Mouse (Mus musculus): ENCODE results near the gene Tbx2.

Gene Tbx2

DNA sequence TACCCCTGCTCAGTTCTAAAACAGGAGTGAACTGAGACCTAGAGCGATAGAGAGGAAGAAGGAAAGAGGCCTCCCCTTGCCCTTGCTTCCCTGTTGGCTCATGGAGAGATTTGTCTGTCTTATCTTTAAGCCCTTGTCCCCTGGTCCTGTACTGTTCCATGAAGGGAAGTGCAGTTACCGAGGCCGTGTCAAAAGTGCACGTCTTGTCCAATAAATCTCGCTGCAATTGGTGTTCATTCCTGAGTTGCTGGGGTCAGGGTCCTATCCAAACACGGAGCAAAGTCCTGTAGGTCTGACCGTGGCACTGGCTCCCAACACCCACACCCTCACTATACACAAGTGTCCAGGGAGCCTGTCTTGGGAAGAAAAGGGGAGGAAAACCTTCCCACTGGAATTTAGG is 6.5 kb upstream of the Tbx2 start:
- DNase-seq (ENCODE audit: low spot score in 2 of 2), result no peak

DNA sequence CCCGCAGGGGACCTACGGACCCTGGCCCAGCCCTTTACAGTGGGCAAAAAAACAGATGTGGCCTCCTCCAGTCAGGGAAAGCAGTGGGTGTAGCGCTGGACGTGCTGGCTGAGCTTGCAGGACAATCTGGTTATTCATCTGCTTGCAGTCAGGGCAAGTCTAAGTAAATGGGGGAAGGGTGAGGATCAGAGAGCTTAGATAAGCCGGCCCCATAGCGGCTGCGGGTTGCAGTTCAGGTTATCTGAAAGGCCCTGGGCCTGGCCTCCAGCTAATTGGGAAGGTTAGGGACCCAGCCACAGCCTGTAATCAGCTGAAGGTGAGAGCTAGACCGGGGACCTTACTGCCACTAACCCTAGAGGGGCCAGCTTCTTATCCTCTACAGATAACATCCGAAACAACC is 5.0 kb upstream of the Tbx2 start:
- DNase-seq (ENCODE audit: low spot score in 2 of 2), result no peak

DNA sequence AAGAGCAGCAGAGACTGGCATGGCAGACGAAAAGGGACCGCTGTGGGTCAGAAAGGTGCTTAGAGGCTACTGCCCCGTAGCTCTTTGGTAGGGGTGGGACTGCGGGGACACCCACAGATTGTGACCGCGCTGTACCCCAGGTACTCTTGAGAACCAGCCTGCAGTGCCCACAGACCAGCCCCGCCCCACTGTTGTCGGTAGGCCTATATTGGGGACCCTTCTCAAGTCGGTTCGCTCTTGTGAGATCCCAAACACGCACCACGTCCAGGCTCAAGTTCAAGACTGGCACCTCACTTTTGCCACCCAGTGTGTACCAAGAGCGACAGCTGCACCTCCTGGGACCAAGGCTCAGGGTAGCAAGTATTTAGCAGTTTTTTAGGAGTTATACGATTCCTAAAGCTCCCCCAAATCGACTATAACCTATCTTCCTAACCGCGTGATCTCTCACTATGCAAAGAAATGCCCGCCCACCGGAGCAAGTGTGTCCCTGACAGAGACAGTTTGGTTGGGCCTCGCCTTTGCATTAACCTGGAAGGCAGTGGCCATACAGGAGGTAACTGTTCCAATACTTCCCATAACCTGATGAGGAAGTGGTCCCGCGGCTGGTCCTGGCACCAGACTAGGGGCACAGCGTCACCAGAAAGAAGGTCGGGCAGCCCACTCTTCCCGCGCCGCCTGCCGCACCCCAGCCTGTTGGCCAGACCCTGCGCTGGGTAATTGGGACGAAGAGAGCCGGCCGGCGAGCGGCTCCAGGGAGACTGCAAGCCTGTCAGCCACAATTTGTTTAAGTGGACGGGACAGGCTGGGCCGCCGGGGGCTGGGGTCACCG is 3.4 kb upstream of the Tbx2 start:
- no peak for DNase-seq (ENCODE audit: low spot score in 2 of 2)

- DNase-seq (ENCODE audit: low spot score in 2 of 2), result no peak
Observed at GRCm38 (mm10) chr11:85829520-85830440, 2.6 kb upstream of the Tbx2 start.

DNA sequence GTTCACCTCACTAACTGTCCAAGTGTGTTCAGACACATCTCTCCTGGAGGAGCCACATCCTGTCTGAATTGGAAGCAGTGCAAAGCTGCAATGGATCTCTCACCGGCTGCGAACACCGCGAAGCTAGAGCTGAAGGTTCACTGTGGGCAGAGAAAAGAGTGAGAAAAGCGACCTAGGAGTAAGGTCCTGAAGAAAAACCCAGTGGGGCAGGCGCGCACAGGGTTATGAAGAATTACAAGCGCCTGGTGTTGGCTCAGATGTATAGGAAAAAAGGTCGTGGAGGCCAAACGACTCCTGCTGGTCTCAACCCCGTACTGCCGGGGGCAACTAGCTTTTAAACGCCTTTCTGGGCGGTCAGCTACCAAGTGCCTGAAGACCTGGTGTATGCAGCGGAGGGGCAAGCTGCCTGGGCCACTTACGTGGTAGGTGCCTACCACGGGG is 1.4 kb upstream of the Tbx2 start:
- no peak for DNase-seq (ENCODE audit: low spot score in 2 of 2)

GRCm38 (mm10) chr11:85831656-85832230 is 608 bp upstream of the Tbx2 start:
- DNase-seq (ENCODE audit: low spot score in 2 of 2), result no peak

DNA sequence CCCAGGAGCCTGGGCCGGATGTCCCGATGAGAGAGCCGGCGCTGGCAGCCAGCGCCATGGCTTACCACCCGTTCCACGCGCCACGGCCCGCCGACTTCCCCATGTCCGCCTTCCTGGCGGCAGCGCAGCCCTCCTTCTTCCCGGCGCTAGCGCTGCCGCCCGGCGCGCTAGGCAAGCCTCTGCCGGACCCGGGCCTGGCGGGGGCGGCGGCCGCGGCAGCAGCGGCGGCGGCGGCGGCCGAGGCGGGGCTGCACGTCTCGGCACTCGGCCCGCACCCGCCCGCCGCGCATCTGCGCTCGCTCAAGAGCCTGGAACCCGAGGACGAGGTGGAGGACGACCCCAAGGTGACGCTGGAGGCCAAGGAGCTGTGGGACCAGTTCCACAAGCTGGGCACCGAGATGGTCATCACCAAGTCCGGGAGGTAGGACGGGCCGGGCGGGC is 750 bp downstream of the Tbx2 start:
- DNase-seq (ENCODE audit: low spot score in 2 of 2), result no peak

DNA sequence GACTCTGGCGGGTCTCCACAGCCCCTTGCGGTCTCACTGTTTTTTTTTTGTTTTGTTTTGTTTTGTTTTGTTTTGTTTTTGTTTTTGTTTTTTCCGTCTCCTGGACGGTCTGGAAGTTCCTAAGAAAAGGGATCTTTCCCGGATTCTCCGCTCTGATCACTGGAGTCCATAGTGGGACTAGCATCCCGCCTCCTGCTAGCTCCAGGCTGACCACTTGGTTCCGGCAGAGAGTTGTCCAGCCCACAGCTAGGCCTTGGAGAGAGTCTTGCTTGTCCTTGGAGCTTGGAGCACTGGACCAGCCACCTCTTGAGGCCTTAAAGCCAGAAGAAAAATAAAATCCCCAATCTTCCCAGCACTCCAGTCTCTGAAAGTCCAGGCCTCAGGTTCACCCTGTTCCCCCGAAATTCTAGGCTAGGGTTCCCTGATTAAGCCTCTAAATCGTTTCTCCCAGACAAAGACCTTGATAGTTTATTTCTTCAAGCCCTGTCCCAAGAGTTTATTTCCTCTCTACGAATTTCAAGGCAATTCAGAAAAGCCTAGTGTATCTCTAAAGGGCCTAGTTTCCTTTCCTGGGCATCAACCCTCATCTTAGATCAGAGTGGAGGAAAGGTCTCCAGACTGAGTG is 1.5 kb downstream of the Tbx2 start:
- no peak for DNase-seq (ENCODE audit: low spot score in 2 of 2)

DNA sequence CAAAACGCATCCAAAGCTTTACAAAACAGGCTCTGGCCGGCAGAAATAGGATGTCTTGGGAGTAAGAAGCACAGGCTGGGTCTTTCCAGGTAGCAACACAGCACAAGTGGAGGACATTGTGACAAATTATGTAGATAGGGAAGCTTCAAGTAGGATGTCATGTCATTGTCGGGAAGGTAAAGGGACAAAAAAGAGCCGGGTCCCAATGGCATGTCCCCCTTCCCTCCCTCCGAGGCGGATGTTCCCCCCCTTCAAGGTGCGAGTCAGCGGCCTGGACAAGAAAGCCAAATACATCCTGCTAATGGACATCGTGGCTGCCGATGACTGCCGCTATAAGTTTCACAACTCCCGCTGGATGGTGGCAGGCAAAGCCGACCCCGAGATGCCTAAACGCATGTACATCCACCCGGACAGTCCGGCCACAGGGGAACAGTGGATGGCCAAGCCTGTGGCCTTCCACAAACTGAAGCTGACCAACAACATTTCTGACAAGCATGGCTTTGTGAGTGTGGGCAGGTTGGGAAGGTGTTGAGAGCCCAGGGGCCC is 2.1 kb downstream of the Tbx2 start:
- no peak for DNase-seq (ENCODE audit: low spot score in 2 of 2)

- no peak for DNase-seq (ENCODE audit: low spot score in 2 of 2)
Observed at GRCm38 (mm10) chr11:85835001-85835752, 2.8 kb downstream of the Tbx2 start.

DNA sequence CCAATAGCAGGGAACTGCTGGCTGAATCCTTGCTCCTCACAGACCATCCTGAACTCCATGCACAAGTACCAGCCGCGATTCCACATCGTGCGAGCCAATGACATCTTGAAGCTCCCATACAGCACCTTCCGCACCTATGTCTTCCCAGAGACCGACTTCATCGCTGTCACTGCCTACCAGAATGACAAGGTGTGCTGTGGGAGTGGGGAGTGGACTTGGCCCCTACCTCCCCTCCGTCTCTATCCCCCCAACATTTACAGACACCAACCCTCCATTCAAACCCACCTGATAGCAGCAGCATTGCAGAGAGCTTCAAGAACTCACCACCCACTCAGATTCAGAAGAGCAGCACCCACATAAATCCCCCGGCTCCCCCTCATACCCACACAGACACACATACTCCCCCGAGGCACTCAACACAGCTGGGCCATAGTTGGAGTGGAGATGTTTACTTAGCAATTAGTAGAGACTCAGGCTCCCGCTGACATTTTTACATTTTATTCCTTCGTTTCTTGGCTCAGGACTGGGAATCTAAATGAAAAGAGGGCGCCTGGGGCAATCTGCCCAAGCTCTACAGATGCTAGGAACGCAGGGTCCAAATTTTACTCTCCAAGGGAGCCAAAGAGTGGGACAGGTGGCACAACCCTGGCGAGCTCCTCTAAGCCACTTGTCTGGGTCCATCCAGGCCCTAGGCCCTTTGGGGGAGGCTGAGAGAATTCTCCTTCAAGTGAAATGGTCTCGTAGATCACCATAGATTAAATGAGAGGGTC is 3.6 kb downstream of the Tbx2 start:
- no peak for DNase-seq (ENCODE audit: low spot score in 2 of 2)

- no peak for DNase-seq (ENCODE audit: low spot score in 2 of 2)
Observed at GRCm38 (mm10) chr11:85836523-85837290, 4.4 kb downstream of the Tbx2 start.

GRCm38 (mm10) chr11:85837291-85837647 is 4.9 kb downstream of the Tbx2 start:
- no peak for DNase-seq (ENCODE audit: low spot score in 2 of 2)

DNA sequence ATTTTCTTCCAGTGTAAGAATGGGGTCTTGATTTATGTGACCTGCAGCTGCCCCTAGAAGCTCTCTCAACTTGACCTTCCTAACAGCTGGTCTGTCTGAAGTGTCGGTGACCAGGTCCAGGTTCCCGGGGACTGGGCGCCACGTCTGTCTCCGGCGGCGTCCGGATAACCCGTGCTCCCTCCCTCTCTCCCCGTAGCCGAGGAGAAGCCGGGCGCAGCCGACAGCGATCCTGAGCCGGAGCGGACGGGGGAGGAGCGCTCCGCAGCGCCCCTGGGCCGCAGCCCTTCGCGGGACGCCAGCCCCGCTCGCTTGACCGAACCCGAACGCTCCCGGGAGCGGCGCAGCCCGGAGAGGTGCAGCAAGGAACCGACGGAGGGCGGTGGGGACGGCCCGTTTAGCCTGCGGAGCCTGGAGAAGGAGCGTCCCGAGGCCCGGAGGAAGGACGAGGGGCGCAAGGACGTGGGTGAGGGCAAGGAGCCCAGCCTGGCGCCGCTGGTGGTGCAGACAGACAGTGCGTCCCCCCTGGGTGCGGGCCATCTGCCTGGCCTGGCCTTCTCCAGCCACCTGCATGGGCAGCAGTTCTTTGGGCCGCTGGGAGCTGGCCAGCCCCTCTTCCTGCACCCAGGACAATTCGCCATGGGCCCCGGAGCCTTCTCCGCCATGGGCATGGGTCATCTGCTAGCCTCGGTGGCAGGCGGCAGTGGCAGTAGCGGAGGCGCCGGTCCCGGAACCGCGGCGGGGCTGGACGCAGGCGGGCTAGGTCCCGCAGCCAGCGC is 5.5 kb downstream of the Tbx2 start:
- no peak for DNase-seq (ENCODE audit: low spot score in 2 of 2)

DNA sequence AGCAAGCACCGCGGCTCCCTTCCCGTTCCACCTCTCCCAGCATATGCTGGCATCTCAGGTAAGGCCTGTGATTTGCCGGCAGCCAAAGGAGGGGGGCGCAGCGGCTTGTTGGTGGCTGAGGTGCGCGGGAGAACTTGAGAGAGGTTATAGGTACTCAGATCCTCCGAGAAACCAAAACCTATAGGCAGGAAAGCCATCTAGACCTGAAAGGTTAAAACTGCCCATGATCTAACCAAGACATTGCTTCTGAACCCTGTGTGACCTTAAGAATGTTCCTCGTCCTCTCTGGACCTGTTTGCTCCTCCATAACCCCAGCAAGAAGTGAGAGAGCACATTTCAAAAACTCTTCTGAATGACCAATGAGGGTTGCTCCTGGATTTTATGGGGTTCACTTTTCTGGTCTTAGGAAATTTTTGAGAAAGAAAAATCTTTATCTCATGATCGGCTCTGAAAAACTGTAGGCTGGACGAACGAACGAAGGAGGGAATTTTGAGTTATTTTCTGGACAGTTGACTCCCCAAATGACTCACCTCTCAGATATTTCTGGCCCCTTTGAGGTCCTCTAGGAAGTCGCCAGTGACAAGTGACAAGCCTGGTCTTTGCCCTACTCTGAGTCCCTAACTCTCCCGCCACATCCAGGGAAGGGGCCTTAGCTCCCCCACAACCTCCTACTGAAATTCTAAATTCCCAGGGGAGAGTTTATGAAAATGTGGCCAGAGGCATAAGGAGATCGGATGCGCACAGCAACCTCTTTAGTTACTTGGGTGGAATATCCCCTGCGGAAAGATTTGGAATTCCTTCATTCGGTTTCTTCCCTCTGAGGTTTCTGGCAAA is 6.3 kb downstream of the Tbx2 start:
- no peak for DNase-seq (ENCODE audit: low spot score in 2 of 2)

DNA sequence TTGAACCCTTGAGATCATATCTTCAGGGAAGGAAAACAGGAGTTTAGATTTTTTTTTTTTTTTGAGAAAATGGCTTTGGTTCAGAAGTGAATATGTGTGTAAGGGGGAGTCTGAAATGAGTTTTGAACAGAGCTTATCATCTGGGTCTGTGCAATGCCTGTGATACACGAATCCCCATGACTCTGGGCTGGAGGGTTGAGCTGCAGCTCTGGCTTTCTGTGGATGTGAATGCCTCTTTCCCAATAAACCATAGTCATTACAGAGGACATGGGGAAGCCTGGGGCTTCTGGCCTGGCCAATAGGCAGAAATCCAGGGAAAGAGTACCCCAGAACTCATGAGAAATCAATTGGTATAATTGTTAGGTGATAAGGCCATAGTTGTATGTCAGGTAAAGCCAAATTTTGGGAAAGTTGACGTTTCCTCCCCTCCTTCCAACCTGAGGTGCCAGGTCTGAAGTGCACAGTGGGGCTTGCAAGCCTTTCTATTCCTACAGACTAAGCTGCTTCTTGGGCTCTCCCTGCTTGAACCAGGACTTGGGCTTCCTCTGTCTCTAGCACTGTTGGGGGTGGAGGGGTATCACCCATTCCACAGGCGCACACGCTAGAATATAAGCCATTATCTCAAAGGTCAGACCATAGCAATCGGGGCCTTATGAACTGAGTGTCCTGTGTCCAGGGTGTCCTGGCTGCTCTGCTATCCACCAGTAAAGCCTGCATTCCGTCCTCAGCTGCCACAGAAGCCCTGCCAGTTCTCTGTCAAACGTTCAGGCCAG is 7.1 kb downstream of the Tbx2 start:
- no peak for DNase-seq (ENCODE audit: low spot score in 2 of 2)

Data from frontal cortex, postnatal 14 days (tissue).